Mouse (Mus musculus): ENCODE measurements around the gene Urad.

Gene Urad

GRCm38 (mm10) chr5:147299255-147300000, 22.8 kb downstream of the Urad start:
- no peak for DNase-seq

GRCm38 (mm10) chr5:147297249-147297648, 25.0 kb downstream of the Urad start:
- DNase-seq = no peak

- peak; percentile 8 for DNase-seq
Observed at GRCm38 (mm10) chr5:147294121-147294520, 28.1 kb downstream of the Urad start.

- DNase-seq = peak; percentile 23
Observed at GRCm38 (mm10) chr5:147293127-147293910, 28.9 kb downstream of the Urad start.

GRCm38 (mm10) chr5:147292506-147293120, 29.6 kb downstream of the Urad start:
- DNase-seq = no peak

- no peak for DNase-seq
Observed at GRCm38 (mm10) chr5:147291764-147292505, 30.3 kb downstream of the Urad start.

- no peak for DNase-seq
Observed at GRCm38 (mm10) chr5:147284365-147284764, 37.9 kb downstream of the Urad start.

GRCm38 (mm10) chr5:147277547-147277925, 44.7 kb downstream of the Urad start:
- no peak for DNase-seq

- DNase-seq = no peak
Observed at GRCm38 (mm10) chr5:147276701-147277546, 45.3 kb downstream of the Urad start.

GRCm38 (mm10) chr5:147275761-147276160, 46.5 kb downstream of the Urad start:
- DNase-seq = no peak

- DNase-seq = no peak
Observed at GRCm38 (mm10) chr5:147274174-147275141, 47.8 kb downstream of the Urad start.

- DNase-seq = no peak
Observed at GRCm38 (mm10) chr5:147272808-147273345, 49.4 kb downstream of the Urad start.

- no peak for DNase-seq
Observed at GRCm38 (mm10) chr5:147272046-147272807, 50.0 kb downstream of the Urad start.

- DNase-seq = no peak
Observed at GRCm38 (mm10) chr5:147270673-147271655, 51.3 kb downstream of the Urad start.

GRCm38 (mm10) chr5:147269926-147270672, 52.1 kb downstream of the Urad start, which contains the start of gene Pdx1:
Gene Pdx1 (plus strand): TSS chr5:147269959.
- DNase-seq = no peak

- no peak for DNase-seq
Observed at GRCm38 (mm10) chr5:147269371-147269770, 52.9 kb downstream of the Urad start.

- no peak for DNase-seq
Observed at GRCm38 (mm10) chr5:147268728-147269127, 53.5 kb downstream of the Urad start.

GRCm38 (mm10) chr5:147267434-147267833, 54.8 kb downstream of the Urad start:
- DNase-seq = no peak

All from cerebellum, adult 11 months (tissue).